Mouse (Mus musculus) myocyte (in vitro differentiated cells): ENCODE data around the gene Pdilt.

ENCODE experiments used
- CEBPB ChIP-seq: IDR thresholded peaks from 2 replicates; pipeline ENCODE4 v1.6.1; 2011; ENCODE audit warnings: mild to moderate bottlenecking, moderate library complexity; ENCODE audit not compliant: poor library complexity, insufficient read depth, severe bottlenecking
- MAX ChIP-seq: IDR thresholded peaks from one replicate; pipeline ENCODE4 v1.6.1; 2011; ENCODE audit warnings: low read depth, mild to moderate bottlenecking, control low read depth
- MYOD1 ChIP-seq, 3 experiments: IDR thresholded peaks; one replicate each; pipeline ENCODE4 v1.6.1; 2011; ENCODE audit warnings: control low read depth in 2 of 3, low read depth in 2 of 3, mild to moderate bottlenecking in 2 of 3, moderate library complexity in 1 of 3; ENCODE audit not compliant: insufficient read length in 2 of 3, control insufficient read depth in 1 of 3
- MYOG ChIP-seq, 3 experiments: IDR thresholded peaks; one replicate each; pipeline ENCODE4 v1.6.1; 2011; ENCODE audit warnings: control low read depth in 2 of 3, low read depth in 2 of 3, mild to moderate bottlenecking in 2 of 3; ENCODE audit not compliant: insufficient read length in 2 of 3, control insufficient read depth in 1 of 3, insufficient read depth in 1 of 3
- POLR2A ChIP-seq: IDR thresholded peaks from one replicate; pipeline ENCODE4 v1.6.1; 2011; ENCODE audit warnings: low read depth, mild to moderate bottlenecking, control low read depth, moderate library complexity; ENCODE audit not compliant: insufficient read length
- POLR2AphosphoS2 ChIP-seq: IDR thresholded peaks from one replicate; pipeline ENCODE4 v1.6.1; 2011; ENCODE audit warnings: low read depth, control low read depth; ENCODE audit not compliant: insufficient read length
- REST ChIP-seq: IDR thresholded peaks from one replicate; pipeline ENCODE4 v1.6.1; 2011; ENCODE audit warnings: mild to moderate bottlenecking, control low read depth, moderate library complexity; ENCODE audit not compliant: insufficient read depth, insufficient read length
- SRF ChIP-seq: IDR thresholded peaks from one replicate; pipeline ENCODE4 v1.6.1; 2011; ENCODE audit warnings: low read depth; ENCODE audit not compliant: control insufficient read depth, insufficient read length
- TCF12 ChIP-seq: IDR thresholded peaks from one replicate; pipeline ENCODE4 v1.6.1; 2011; ENCODE audit warnings: mild to moderate bottlenecking, control low read depth; ENCODE audit not compliant: poor library complexity, insufficient read depth, severe bottlenecking
- TCF3 ChIP-seq: IDR thresholded peaks from one replicate; pipeline ENCODE4 v1.6.1; 2011; ENCODE audit warnings: low read depth, control low read depth; ENCODE audit not compliant: insufficient read length
- USF1 ChIP-seq: IDR thresholded peaks from one replicate; pipeline ENCODE4 v1.6.1; 2011; ENCODE audit warnings: low read depth, mild to moderate bottlenecking, control low read depth, moderate library complexity

DNA sequence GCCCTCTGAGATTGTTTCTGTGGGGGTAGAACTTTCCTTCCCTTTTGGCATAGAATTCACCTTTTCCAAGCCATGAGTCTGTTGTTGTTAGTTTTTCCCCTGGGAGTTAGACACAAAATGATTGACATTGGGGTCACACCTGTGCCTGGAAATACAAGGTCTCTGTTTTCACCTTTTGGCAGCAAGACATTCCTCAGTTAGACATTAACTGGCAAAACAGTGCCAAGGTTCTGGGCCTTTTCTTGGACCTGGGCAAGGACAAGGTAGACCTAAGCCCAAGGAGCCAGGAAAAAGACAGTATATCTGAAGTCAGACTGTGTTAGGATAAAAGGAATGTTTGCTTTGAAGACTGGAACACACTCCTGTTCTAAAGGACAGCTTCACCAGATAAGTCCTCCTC is 44.0 kb downstream of the Pdilt start, which contains the start of gene Umod:
- TF ChIP-seq POLR2A (no peak), TCF12 (no peak), MAX (no peak), USF1 (no peak), MYOG (IDR thresholded peaks at IDR 0.05; ENCODE audit: control insufficient read depth in 1 of 3, insufficient read depth in 1 of 3, insufficient read length in 2 of 3, low read depth in 2 of 3) (no peak), POLR2AphosphoS2 (no peak), CEBPB (no peak), REST (no peak), SRF (no peak), MYOD1 (IDR thresholded peaks at IDR 0.05; ENCODE audit: control insufficient read depth in 1 of 3, insufficient read length in 2 of 3, low read depth in 2 of 3) (no peak), TCF3 (no peak)
